Mouse (Mus musculus) gastrocnemius, postnatal 36 days (tissue): ENCODE data around the gene Olfr173. TPM values are rescaled to one million over a fixed set of nuclear protein-coding genes. Genes with fewer than 3 reads are reported as not detected.

ENCODE experiments used
- DNase-seq, 2 experiments: peaks; one replicate each; pipeline ENCODE4 v3.0.0; 2022
- intact Hi-C: fragments of 180-260 bp; cut with DNase I; formaldehyde crosslinking; loops from one replicate; pipeline ENCODE4 v1.15.1; 2025
- long read RNA-seq, 2 experiments: library from polyadenylated mRNA; stranded (forward); transcript quantifications; one replicate each; pipeline ENCODE4 v2.0.0; 2021
- microRNA-seq, 2 experiments: library from miRNA; unstranded; fragments of <30 nt; microRNA quantifications; one replicate each; pipeline ENCODE4 v1.2.0; 2021
- total RNA-seq, 2 experiments: library from RNA; stranded (reverse); gene quantifications; 2 replicates each; pipeline ENCODE4 v1.2.3; 2021

Olfr173 gene
- total RNA-seq = not detected
- long read RNA-seq, experiment 1 = 0 reads
- long read RNA-seq, experiment 2 = 0 reads

DNA sequence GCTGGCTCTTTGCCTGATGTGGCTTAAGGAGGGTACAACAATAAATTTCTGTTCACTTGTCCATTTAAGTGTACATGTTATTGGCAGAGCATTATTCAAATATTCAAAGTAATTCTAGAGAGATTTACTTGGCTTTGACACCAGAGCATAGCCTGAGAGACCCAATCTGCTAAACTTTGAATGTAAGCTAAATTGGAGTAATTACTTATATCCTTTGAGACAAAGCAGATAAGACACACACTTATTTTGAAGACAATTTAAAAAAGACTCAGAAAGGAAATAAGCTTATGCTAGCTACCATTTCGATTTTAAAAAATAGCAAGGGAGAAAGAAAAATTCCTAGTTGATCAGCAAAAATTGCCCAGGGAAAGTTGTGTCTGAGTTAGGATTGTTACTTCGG lies at the start of gene Olfr173:
Gene Olfr173, minus strand, starts transcription at position 101 of the 400 bp plus-strand sequence.
- DNase-seq = no peak
- intact Hi-C loops = no loop called here

DNA sequence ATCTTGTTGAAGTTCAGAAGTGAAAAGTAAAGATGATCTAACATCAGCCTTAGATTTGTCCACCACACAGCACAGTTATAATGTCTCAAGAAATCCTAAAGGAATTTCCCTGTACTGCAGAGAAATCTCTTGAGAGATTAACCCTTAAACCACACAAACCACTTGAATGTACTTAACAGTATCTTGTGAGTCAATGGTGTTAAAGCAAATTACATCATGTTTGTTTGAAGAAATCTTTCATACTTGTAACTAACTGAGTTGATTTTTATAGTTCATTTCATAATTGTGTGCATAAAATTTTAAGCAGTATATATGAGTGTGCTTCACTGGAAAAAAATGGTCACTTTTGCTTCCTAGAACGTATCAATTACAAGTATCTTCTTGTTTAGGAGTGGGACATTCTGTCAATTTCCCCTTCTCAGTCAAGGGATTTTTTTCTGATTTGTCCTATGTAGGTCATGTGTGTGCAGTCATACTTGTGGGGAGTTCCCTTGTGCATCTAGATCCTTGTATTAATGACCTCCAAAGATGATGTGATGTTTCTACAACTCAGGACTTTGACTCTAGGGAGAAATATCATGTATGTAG lies 26.8 kb upstream of the Olfr173 start, which contains the start of gene Olfr175-ps1:
Gene Olfr175-ps1, minus strand, starts transcription at position 51 of the 588 bp plus-strand sequence.
- intact Hi-C loops = no loop called here
- no peak for DNase-seq

DNA sequence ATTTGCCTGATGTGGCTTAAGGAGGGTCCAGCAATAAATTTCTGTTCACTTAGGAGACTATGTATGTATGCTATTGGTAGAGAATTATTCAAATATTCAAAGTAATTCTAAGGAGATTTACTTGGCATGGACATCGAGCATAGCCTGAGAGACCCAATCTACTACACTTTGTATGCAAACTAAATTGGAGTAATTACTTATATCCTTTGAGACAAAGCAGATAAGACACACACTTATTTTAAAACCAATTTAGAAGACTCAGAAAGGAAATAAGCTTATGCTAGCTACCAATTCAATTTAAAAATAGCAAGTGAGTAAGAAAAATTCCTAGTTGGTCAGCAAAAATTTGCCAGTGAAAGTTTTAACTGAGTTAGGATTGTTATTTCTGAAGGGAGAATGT lies 37.0 kb downstream of the Olfr173 start, which contains the start of gene Olfr172:
Gene Olfr172, minus strand, starts transcription at position 101 of the 400 bp plus-strand sequence.
- intact Hi-C loops = no loop called here
- DNase-seq = no peak

DNA sequence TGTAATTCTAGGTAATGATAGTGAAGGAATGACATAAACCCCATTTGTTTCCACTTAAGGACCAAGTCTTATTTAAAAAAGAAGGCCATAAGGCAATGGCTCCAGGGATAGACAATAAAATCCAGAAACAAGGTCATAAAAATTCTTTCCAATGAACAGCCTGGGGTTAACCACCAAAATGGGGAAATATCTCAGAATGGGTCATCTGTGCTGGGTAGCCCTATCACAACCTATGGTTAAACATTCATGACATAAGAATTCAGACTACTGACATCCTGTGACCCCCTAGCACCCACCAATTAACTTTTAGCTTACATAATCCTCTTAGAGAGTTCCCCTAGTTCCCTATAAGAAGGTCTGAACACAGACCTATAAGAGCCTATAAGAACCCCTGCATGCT lies 43.9 kb downstream of the Olfr173 start:
- intact Hi-C loops = no loop called here

DNA sequence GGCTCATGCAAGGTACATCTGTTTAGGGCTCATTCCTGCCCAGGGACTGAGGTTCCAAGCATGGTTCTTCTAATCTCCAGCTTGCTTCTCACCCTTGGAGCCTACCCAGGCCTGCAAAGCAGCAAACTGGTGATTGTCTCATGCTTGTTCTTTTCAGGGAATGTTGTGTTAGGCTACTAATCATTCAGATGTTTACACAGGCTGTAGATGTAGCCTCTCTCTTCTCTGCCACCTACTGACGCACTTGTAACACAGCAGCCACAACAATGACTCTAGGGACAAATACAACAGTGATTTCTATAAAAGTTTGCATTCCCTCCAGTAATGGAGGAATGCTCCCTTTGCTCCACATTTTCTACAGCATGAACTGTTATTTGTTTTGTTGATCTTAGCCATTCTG lies 48.8 kb downstream of the Olfr173 start:
- DNase-seq = no peak
- intact Hi-C loops = loop anchor here (5.0 kb wide), 2 partner anchors 124 to 294 kb away; no protein-coding TSS in a partner anchor

More for the DNA sequence above, 43.9 kb downstream of the Olfr173 start:
- DNase-seq = no peak

DNA sequence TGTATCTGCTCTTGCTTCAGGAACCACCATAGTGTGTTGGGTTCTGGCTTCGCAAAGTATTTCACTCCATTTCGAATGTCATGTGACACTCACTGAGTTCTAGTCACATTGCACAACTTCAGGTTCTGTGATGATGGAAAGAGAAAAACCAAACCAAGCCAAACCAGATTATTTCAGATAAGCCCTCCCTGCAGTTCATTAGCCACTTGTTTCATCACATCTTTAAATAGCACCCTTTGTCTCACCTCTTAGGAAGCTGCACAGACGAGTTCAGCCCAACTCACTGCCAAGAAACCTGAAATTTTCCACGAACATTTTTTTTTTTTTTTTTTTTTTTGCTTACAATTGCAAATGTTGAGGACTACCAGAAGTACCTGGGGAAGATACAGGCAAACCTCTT lies 53.4 kb downstream of the Olfr173 start:
- DNase-seq = no peak
- intact Hi-C loops = no loop called here

Small RNA genes within 50 kb of the gene (microRNA-seq; reads per million reads assigned to microRNA genes)
- gene Gm27564 = 0 reads per million in 2 experiments

Other genes with a start within 250 kb of the Olfr173 start
- not detected for gene Gm813, start 183.3 kb downstream of the Olfr173 start, total RNA-seq
- not detected for gene E330017A01Rik, start 161.5 kb downstream of the Olfr173 start, total RNA-seq
- gene Cpox, start 130.0 kb downstream of the Olfr173 start, total RNA-seq = 10 to 100 TPM; 18.4 to 20.8 TPM
- gene Gpr15, start 81.2 kb downstream of the Olfr173 start, total RNA-seq = not detected
- gene Cldnd1, start 72.4 kb downstream of the Olfr173 start, total RNA-seq = 10 to 100 TPM; 61.2 to 65.3 TPM
- gene Olfr172, start 37.1 kb downstream of the Olfr173 start, total RNA-seq = not detected
- not detected for gene Olfr175-ps1, start 26.5 kb upstream of the Olfr173 start, total RNA-seq
- gene Olfr177, start 74.5 kb upstream of the Olfr173 start, total RNA-seq = not detected
- not detected for gene Olfr178, start 91.8 kb upstream of the Olfr173 start, total RNA-seq
- gene Olfr181, start 128.5 kb upstream of the Olfr173 start, total RNA-seq = not detected
- not detected for gene Olfr180, start 129.1 kb upstream of the Olfr173 start, total RNA-seq
- not detected for gene Olfr183, start 195.1 kb upstream of the Olfr173 start, total RNA-seq
- gene Olfr186, start 230.0 kb upstream of the Olfr173 start, total RNA-seq = not detected
- gene Olfr187, start 239.5 kb upstream of the Olfr173 start, total RNA-seq = not detected